ENCODE assay signal across 8 mouse cellular contexts in the genomic region with DNA sequence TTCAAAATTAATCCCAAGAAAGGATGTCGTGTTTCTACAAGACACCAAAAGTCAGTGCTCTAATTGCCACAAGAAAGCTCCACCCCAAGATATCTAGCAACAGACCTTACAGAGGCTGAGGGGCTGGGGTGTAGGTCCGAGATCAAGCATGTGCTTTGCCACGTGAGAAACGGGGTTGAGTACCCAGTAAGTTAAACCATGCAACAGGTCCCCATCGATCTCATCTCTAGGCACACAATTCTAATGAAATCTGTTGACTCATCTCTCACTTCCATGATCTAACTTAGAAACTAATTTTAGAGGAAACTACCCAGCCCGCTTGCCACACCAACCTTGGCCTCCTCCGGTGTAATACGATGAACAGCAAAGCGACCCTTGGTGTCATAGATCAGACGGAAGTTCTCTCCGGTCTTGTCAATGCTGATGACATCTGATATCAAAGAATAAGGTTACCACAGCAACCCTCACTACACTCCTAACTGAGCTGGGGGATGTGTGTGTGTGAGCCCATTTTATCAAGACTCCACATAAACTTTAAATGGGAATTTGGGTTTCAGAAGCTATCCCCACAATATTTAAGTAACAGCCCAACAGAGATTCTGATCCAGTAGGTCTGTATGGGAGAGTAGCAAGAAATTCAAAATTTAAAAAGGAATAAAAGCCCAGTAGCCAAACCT. TPM values are rescaled to one million over a fixed set of nuclear protein-coding genes. Genes with fewer than 3 reads are reported as not detected.
DNase-seq lines count a peak whose midpoint lies in the region; ATAC-seq and TF ChIP-seq lines count a peak whose summit lies in the region.

No protein-coding gene starts in this region.

- TF ChIP-seq CTCF in lung, embryonic 14.5 days (IDR thresholded peaks at IDR 0.05; ENCODE audit: low read depth) = no peak
- no peak for TF ChIP-seq CTCF in lung, adult 2 months (IDR thresholded peaks at IDR 0.05; ENCODE audit: insufficient read depth, low read length)

- ATAC-seq in lung, embryonic 14.5 days (ENCODE audit: insufficient read depth) = no peak
- ATAC-seq in limb, embryonic 15.5 days (ENCODE audit: insufficient number of reproducible peaks, low FRiP score, low TSS enrichment, low read depth) = no peak
- ATAC-seq in stomach, embryonic 14.5 days (ENCODE audit: insufficient number of reproducible peaks, insufficient read depth, low FRiP score, low read depth) = no peak

- no peak overlapping the region; the same call in 1 of the 2 replicates for H3K27ac ChIP-seq in lung, embryonic 14.5 days (ENCODE audit: low read depth)
- H3K27ac ChIP-seq in forebrain, embryonic 10.5 days = peak overlapping the region; percentile 94; the same call in 1 of the 2 replicates
- no peak overlapping the region for H3K27ac ChIP-seq in limb, embryonic 15.5 days
- no peak overlapping the region for H3K27ac ChIP-seq in stomach, embryonic 14.5 days (ENCODE audit: low read length)

- no peak for DNase-seq in lung, embryonic 14.5 days
- no peak for DNase-seq in lung, adult 2 months
- DNase-seq in forebrain, embryonic 10.5 days (ENCODE audit: extremely low spot score, low spot score) = no peak
- no peak for DNase-seq in embryo, embryonic 10.5 days (ENCODE audit: low spot score)
- no peak for DNase-seq in testis, postnatal 10 days (ENCODE audit: low spot score)
- DNase-seq in layer of hippocampus, postnatal 25 days (ENCODE audit: extremely low spot score in 1 of 2, low spot score in 1 of 2) = no peak

- H3K4me3 ChIP-seq in lung, embryonic 14.5 days (ENCODE audit: low read depth, low read length) = peak overlapping the region; percentile 60
- no peak overlapping the region for H3K4me3 ChIP-seq in lung, adult 2 months (replicated peaks; ENCODE audit: extremely low read depth, low read depth, low read length)
- peak overlapping the region; percentile 68 for H3K4me3 ChIP-seq in forebrain, embryonic 10.5 days
- H3K4me3 ChIP-seq in limb, embryonic 15.5 days = peak overlapping the region; percentile 49
- peak overlapping the region; percentile 48 for H3K4me3 ChIP-seq in stomach, embryonic 14.5 days (ENCODE audit: low read depth, low read length)

- TF ChIP-seq POLR2A in lung, adult 2 months (IDR thresholded peaks at IDR 0.05; ENCODE audit: borderline replicate concordance, extremely low read depth, low read depth, low read length) = no peak

- no peaks in the 10 kb centered on the region for H3K4me1 ChIP-seq in lung, embryonic 14.5 days (ENCODE audit: insufficient read depth)
- H3K4me1 ChIP-seq in lung, adult 2 months (ENCODE audit: control insufficient read depth, insufficient read depth, low read length) = peaks cover 7% of the 10 kb centered on the region
- H3K4me1 ChIP-seq in forebrain, embryonic 10.5 days = peaks cover 22% of the 10 kb centered on the region
- no peaks in the 10 kb centered on the region for H3K4me1 ChIP-seq in limb, embryonic 15.5 days
- no peaks in the 10 kb centered on the region for H3K4me1 ChIP-seq in stomach, embryonic 14.5 days (ENCODE audit: control insufficient read depth, insufficient read depth, low read length)

- no peaks in the 10 kb centered on the region for H3K27me3 ChIP-seq in lung, embryonic 14.5 days (ENCODE audit: insufficient read depth, low read length)
- peaks cover 52% of the 10 kb centered on the region for H3K27me3 ChIP-seq in forebrain, embryonic 10.5 days (ENCODE audit: poor library complexity, severe bottlenecking)
- H3K27me3 ChIP-seq in limb, embryonic 15.5 days = 0 out of 2 replicates have a peak, but pooled peaks cover 2% of the 10 kb centered on the region
- no peaks in the 10 kb centered on the region for H3K27me3 ChIP-seq in stomach, embryonic 14.5 days (ENCODE audit: control insufficient read depth, insufficient read depth, low read length)

- H3K4me2 ChIP-seq in lung, embryonic 14.5 days = peak overlapping the region; percentile 73
- peak overlapping the region; percentile 45 for H3K4me2 ChIP-seq in limb, embryonic 15.5 days
- H3K4me2 ChIP-seq in stomach, embryonic 14.5 days (replicated peaks; ENCODE audit: low read depth, low read length) = peak overlapping the region; percentile 66

- H3K9me3 ChIP-seq in lung, embryonic 14.5 days (ENCODE audit: low read depth, low read length) = no peaks in the 10 kb centered on the region
- H3K9me3 ChIP-seq in forebrain, embryonic 10.5 days = no peaks in the 10 kb centered on the region
- H3K9me3 ChIP-seq in limb, embryonic 15.5 days = no peaks in the 10 kb centered on the region
- H3K9me3 ChIP-seq in stomach, embryonic 14.5 days (ENCODE audit: control insufficient read depth, low read depth, low read length) = no peaks in the 10 kb centered on the region

- H3K9ac ChIP-seq in lung, embryonic 14.5 days = peak overlapping the region; percentile 81
- no peak overlapping the region for H3K9ac ChIP-seq in limb, embryonic 15.5 days
- H3K9ac ChIP-seq in stomach, embryonic 14.5 days (replicated peaks; ENCODE audit: low read depth, low read length) = no peak overlapping the region; the same call in 1 of the 2 replicates

- 26% methylated on average over 11 of the region's 11 CpGs for WGBS in lung, embryonic 14.5 days
- 49% methylated on average over 11 of the region's 11 CpGs for WGBS in lung, adult 2 months
- 58% methylated on average over 11 of the region's 11 CpGs for WGBS in forebrain, embryonic 10.5 days
- 42% methylated on average over 11 of the region's 11 CpGs for WGBS in limb, embryonic 15.5 days
- WGBS in stomach, embryonic 14.5 days = 39% methylated on average over 11 of the region's 11 CpGs

- peaks cover 52% of the 10 kb centered on the region for H3K36me3 ChIP-seq in lung, embryonic 14.5 days (ENCODE audit: insufficient read depth)
- H3K36me3 ChIP-seq in forebrain, embryonic 10.5 days (replicated peaks) = peaks cover 56% of the 10 kb centered on the region
- H3K36me3 ChIP-seq in limb, embryonic 15.5 days = peaks cover 24% of the 10 kb centered on the region
- H3K36me3 ChIP-seq in stomach, embryonic 14.5 days (ENCODE audit: control insufficient read depth, insufficient read depth, low read length) = peaks cover 15% of the 10 kb centered on the region

RNA-seq across cellular contexts. Expression of gene Rps4x, which starts 2.0 kb away (rescaled TPM):
- 977 and 1,016 TPM in 2 replicates for polyA plus RNA-seq in lung, embryonic 14.5 days (2014; fragmentation: Nextera tagmentation; extraction: Ambion mirVana)
- 278 and 471 TPM in 2 replicates for polyA plus RNA-seq in lung, adult 2 months (2012; rRNA removed)
- 716 and 744 TPM in 2 replicates for polyA plus RNA-seq in forebrain, embryonic 10.5 days (2016; fragmentation: Nextera tagmentation; extraction: Ambion mirVana)
- polyA plus RNA-seq in limb, embryonic 15.5 days (2015; fragmentation: Nextera tagmentation; extraction: Ambion mirVana) = 671 and 785 TPM in 2 replicates
- 1,018 and 1,051 TPM in 2 replicates for polyA plus RNA-seq in stomach, embryonic 14.5 days (2014; fragmentation: Nextera tagmentation; extraction: Ambion mirVana)
- 100 to 1,000 TPM; 479 to 480 TPM for total RNA-seq in layer of hippocampus, postnatal 25 days (2021)

RNA-seq across cellular contexts. Expression of gene Ercc6l, which starts 30.3 kb away (rescaled TPM):
- polyA plus RNA-seq in lung, embryonic 14.5 days (2014; fragmentation: Nextera tagmentation; extraction: Ambion mirVana) = 22.6 and 23.8 TPM in 2 replicates
- 0.17 and 0.20 TPM in 2 replicates for polyA plus RNA-seq in lung, adult 2 months (2012; rRNA removed)
- polyA plus RNA-seq in forebrain, embryonic 10.5 days (2016; fragmentation: Nextera tagmentation; extraction: Ambion mirVana) = 24.9 and 25.9 TPM in 2 replicates
- polyA plus RNA-seq in limb, embryonic 15.5 days (2015; fragmentation: Nextera tagmentation; extraction: Ambion mirVana) = 10.0 and 10.1 TPM in 2 replicates
- polyA plus RNA-seq in stomach, embryonic 14.5 days (2014; fragmentation: Nextera tagmentation; extraction: Ambion mirVana) = 12.5 and 14.5 TPM in 2 replicates
- total RNA-seq in layer of hippocampus, postnatal 25 days (2021) = under 1 TPM; 0.14 to 0.37 TPM
